Mouse (Mus musculus) limb, embryonic 11.5 days (tissue): ENCODE results near the gene Dlx2. TPM values are rescaled to one million over a fixed set of nuclear protein-coding genes. Genes with fewer than 3 reads are reported as not detected.

ENCODE experiments used
- ATAC-seq: fragments of 200-750 bp; cut with Nextera tagmentation; 2 replicates; pipeline ENCODE4 v1.8.0; 2017; ENCODE audit warnings: low read depth; ENCODE audit not compliant: insufficient number of reproducible peaks, low FRiP score, low TSS enrichment
- DNase-seq: peaks from one replicate; pipeline ENCODE4 v3.0.0-alpha.2; 2015; ENCODE audit warnings: low spot score
- H3K27ac ChIP-seq: fragments of 300-500 bp; sonication (generic); replicated peaks from 2 replicates; pipeline ENCODE4 v1.5.1; 2014; ENCODE audit warnings: low read depth, mild to moderate bottlenecking, low read length
- H3K27me3 ChIP-seq: fragments of 300-500 bp; sonication (generic); 2 replicates; pipeline ENCODE4 v1.6.1; 2014; ENCODE audit warnings: mild to moderate bottlenecking, low read length, mixed read lengths; ENCODE audit not compliant: control insufficient read depth, insufficient read depth
- H3K36me3 ChIP-seq: fragments of 300-500 bp; sonication (generic); 2 replicates; pipeline ENCODE4 v1.6.1; 2014; ENCODE audit warnings: mild to moderate bottlenecking, low read length, moderate library complexity, mixed read lengths; ENCODE audit not compliant: control insufficient read depth, insufficient read depth
- H3K4me1 ChIP-seq: fragments of 300-500 bp; sonication (generic); 2 replicates; pipeline ENCODE4 v1.6.1; 2014; ENCODE audit warnings: low read length, mixed read lengths; ENCODE audit not compliant: control insufficient read depth, insufficient read depth
- H3K4me2 ChIP-seq: fragments of 300-500 bp; sonication (generic); 2 replicates; pipeline ENCODE4 v1.6.1; 2014; ENCODE audit warnings: low read depth, mild to moderate bottlenecking, moderate library complexity; ENCODE audit not compliant: severe bottlenecking
- H3K4me3 ChIP-seq: fragments of 300-500 bp; sonication (generic); 2 replicates; pipeline ENCODE4 v1.5.1; 2014; ENCODE audit warnings: low read depth, low read length
- H3K9ac ChIP-seq: fragments of 300-500 bp; sonication (generic); 2 replicates; pipeline ENCODE4 v1.6.1; 2014; ENCODE audit warnings: mild to moderate bottlenecking, low read length
- H3K9me3 ChIP-seq: fragments of 300-500 bp; sonication (generic); 2 replicates; pipeline ENCODE4 v1.6.1; 2016; ENCODE audit warnings: low read length; ENCODE audit not compliant: control insufficient read depth
- WGBS: fragments of 180-500 bp; shearing (Covaris S2); extraction: QIAGEN DNeasy Blood & Tissue Kit; methylation state at CpG from one replicate; pipeline ENCODE4 v1.1.7; 2014; 5-methylcytosine and 5-hydroxymethylcytosine counted together
- polyA plus RNA-seq: library from polyadenylated mRNA; unstranded; fragments of >200 nt; fragmentation: Nextera tagmentation; extraction: Ambion mirVana; gene quantifications from 2 replicates; pipeline ENCODE4 v1.2.1, GENCODE M21; 2014

Dlx2 gene
- polyA plus RNA-seq, 1 experiment from 2014 or later, result 5.6 TPM

DNA sequence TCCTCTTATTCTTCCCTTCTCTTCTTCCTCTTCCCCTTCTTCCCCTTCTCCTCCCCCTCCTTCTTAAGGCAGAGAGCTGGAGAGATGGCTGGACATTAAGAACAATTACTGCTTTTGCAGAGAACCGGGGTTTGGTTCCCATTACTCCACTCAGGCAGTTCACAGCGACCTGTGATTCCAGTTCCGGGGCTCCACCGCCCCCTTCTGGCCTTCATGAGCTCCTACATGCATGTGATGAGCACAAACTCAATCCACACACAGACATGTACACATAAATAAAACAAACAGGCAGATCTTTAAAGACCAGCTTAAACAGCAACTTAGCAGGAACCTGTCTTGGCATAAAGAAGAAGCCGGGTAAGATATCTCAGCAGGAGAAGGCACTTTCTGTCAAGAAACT is 9.5 kb upstream of the Dlx2 start:
- DNase-seq (no peak), ATAC-seq (no peak)
- peaks cover 11% of the 10 kb centered on the region; the same call in 1 of the 2 replicates for H3K4me1 ChIP-seq
- no peak overlapping the region for H3K4me2 ChIP-seq
- WGBS, result 69% methylated on average over 5 of the region's 5 CpGs
- no peaks in the 10 kb centered on the region for H3K36me3 ChIP-seq
- no peak overlapping the region for H3K27ac ChIP-seq
- no peak overlapping the region for H3K9ac ChIP-seq
- peaks cover 5% of the 10 kb centered on the region; the same call in 1 of the 2 replicates for H3K9me3 ChIP-seq
- no peak overlapping the region for H3K4me3 ChIP-seq
- peaks cover 26% of the 10 kb centered on the region for H3K27me3 ChIP-seq

DNA sequence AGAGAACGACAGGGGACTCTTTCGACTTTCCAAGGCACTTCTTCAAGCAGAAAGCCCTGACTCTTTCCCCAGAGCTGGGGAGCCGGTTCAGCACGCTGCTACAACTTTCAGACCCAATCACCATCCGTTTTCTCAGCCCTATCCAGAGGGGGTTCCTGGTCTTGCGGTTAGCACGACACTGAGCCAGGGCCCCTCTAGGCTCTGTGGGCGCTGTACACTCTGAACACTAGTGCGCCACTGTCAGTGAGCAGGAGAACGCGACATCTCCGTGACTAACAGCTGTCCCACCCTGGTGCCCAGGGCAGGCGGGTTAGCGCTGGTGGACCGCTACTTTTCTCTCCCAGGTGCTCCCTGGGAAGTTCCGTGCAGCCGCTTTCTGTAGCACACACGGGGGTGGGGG is 5.2 kb upstream of the Dlx2 start:
- 0 out of 2 replicates have a peak overlapping the region, but pooled peaks have one; percentile 10 for H3K4me3 ChIP-seq
- H3K36me3 ChIP-seq, result no peaks in the 10 kb centered on the region
- H3K4me1 ChIP-seq, result peaks cover 11% of the 10 kb centered on the region; the same call in 1 of the 2 replicates
- H3K4me2 ChIP-seq, result 0 out of 2 replicates have a peak overlapping the region, but pooled peaks have one; percentile 12
- no peak overlapping the region for H3K27ac ChIP-seq
- ATAC-seq (no peak), DNase-seq (peak; percentile 29)
- H3K9me3 ChIP-seq, result no peaks in the 10 kb centered on the region
- H3K27me3 ChIP-seq, result peaks cover 52% of the 10 kb centered on the region
- WGBS, result under 1% methylated on average over 17 of the region's 18 CpGs
- no peak overlapping the region for H3K9ac ChIP-seq

GRCm38 (mm10) chr2:71550330-71550729 is 3.8 kb upstream of the Dlx2 start:
- H3K36me3 ChIP-seq, result no peaks in the 10 kb centered on the region
- WGBS, result 32% methylated on average over 3 of the region's 3 CpGs
- peaks cover 61% of the 10 kb centered on the region for H3K27me3 ChIP-seq

GRCm38 (mm10) chr2:71547829-71548228 is 1.3 kb upstream of the Dlx2 start:
- H3K4me2 ChIP-seq, result peak overlapping the region; percentile 17; the same call in 1 of the 2 replicates
- H3K4me1 ChIP-seq, result peaks cover 32% of the 10 kb centered on the region

More at GRCm38 (mm10) chr2:71550330-71550729, 3.8 kb upstream of the Dlx2 start:
- no peak for ATAC-seq
- no peak overlapping the region for H3K4me2 ChIP-seq
- H3K27ac ChIP-seq, result no peak overlapping the region
- no peak for DNase-seq
- peaks cover 23% of the 10 kb centered on the region for H3K4me1 ChIP-seq
- no peak overlapping the region for H3K9ac ChIP-seq
- H3K9me3 ChIP-seq, result no peaks in the 10 kb centered on the region
- no peak overlapping the region for H3K4me3 ChIP-seq

GRCm38 (mm10) chr2:71545882-71546639 is 493 bp downstream of the Dlx2 start:
- ATAC-seq (peak; percentile 37), DNase-seq (peak; percentile 77)
- H3K9ac ChIP-seq, result peak overlapping the region; percentile 41
- H3K4me2 ChIP-seq, result peak overlapping the region; percentile 99
- no peak overlapping the region for H3K27ac ChIP-seq
- H3K27me3 ChIP-seq, result peaks cover 72% of the 10 kb centered on the region
- H3K4me1 ChIP-seq, result peaks cover 25% of the 10 kb centered on the region
- under 1% methylated on average over 58 of the region's 59 CpGs for WGBS
- peak overlapping the region; percentile 48 for H3K4me3 ChIP-seq
- H3K9me3 ChIP-seq, result no peaks in the 10 kb centered on the region
- no peaks in the 10 kb centered on the region for H3K36me3 ChIP-seq

More at GRCm38 (mm10) chr2:71547829-71548228, 1.3 kb upstream of the Dlx2 start:
- Histone ChIP-seq H3K36me3 (no peaks in the 10 kb centered on the region), H3K4me3 (no peak overlapping the region), H3K27me3 (peaks cover 71% of the 10 kb centered on the region), H3K9me3 (no peaks in the 10 kb centered on the region), H3K9ac (no peak overlapping the region), H3K27ac (no peak overlapping the region)
- under 1% methylated on average over 8 of the region's 8 CpGs for WGBS
- DNase-seq (peak; percentile 93), ATAC-seq (no peak)

GRCm38 (mm10) chr2:71545401-71545881 is 1.1 kb downstream of the Dlx2 start:
- WGBS, result under 1% methylated on average over 31 of the region's 32 CpGs
- ATAC-seq (no peak), DNase-seq (peak; percentile 67)
- Histone ChIP-seq H3K4me2 (peak overlapping the region; percentile 99), H3K27me3 (peaks cover 74% of the 10 kb centered on the region), H3K4me3 (peak overlapping the region; percentile 48), H3K9me3 (no peaks in the 10 kb centered on the region), H3K9ac (no peak overlapping the region; the same call in 1 of the 2 replicates), H3K36me3 (no peaks in the 10 kb centered on the region), H3K27ac (0 out of 2 replicates have a peak overlapping the region, but pooled peaks have one; percentile 21), H3K4me1 (peaks cover 31% of the 10 kb centered on the region)

DNA sequence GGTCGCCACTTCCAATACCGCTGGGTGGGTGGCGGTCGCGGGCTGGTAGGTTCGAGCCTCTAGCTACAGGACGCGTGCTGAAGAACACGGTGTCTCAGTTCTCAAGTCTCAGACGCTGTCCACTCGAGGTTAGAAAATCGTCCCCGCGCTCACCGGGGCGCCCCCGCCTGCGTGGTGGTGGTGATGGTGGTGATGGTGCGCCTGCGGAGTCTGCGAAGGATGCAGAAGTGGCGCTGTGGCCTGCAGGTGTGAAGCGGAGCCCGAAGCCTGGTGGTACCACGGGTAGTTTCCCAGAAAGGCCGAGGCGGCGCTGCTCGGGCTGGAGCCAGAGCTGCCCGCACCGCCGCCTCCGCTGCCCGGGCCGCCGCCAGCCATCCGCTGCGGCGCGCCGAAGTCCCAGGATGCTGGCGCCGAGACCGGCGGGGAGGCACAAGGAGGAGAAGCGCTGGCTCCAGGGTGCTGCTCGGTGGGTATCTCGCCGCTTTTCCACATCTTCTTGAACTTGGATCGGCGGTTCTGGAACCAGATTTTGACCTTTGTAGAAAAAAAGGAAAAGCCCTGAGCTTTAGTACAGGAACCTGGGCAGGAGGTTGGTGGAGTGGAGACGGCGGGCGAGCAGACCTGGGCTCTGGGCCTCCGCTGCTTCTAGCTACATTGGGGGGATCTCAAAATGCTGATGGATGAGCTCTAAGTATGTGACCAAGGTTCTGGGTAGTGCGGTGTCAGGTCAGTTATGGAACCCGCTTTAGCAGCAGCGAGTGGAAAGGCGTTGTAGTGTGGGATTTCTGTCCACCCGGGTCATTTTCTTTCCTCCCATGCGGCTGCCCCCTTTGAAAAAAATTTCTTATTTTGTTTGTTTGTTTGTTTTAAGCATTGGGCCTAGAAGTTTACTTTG is 1.9 kb downstream of the Dlx2 start:
- H3K27me3 ChIP-seq, result peaks cover 75% of the 10 kb centered on the region
- ATAC-seq, result no peak
- peak overlapping the region; percentile 22 for H3K4me3 ChIP-seq
- no peaks in the 10 kb centered on the region for H3K36me3 ChIP-seq
- H3K4me2 ChIP-seq, result peak overlapping the region; percentile 31
- WGBS, result under 1% methylated on average over 61 of the region's 61 CpGs
- no peak overlapping the region for H3K27ac ChIP-seq
- peaks cover 31% of the 10 kb centered on the region for H3K4me1 ChIP-seq
- peak; percentile 74 for DNase-seq
- peak overlapping the region; percentile 22; the same call in 1 of the 2 replicates for H3K9ac ChIP-seq
- H3K9me3 ChIP-seq, result no peaks in the 10 kb centered on the region

GRCm38 (mm10) chr2:71543948-71544347 is 2.6 kb downstream of the Dlx2 start:
- Histone ChIP-seq H3K27ac (no peak overlapping the region), H3K9ac (no peak overlapping the region), H3K9me3 (no peaks in the 10 kb centered on the region), H3K36me3 (no peaks in the 10 kb centered on the region), H3K4me1 (peaks cover 33% of the 10 kb centered on the region), H3K27me3 (peaks cover 77% of the 10 kb centered on the region), H3K4me3 (peak overlapping the region; percentile 22), H3K4me2 (peak overlapping the region; percentile 31)
- under 1% methylated on average over 20 of the region's 20 CpGs for WGBS
- no peak for DNase-seq
- no peak for ATAC-seq
